Mouse (Mus musculus): ENCODE results near the gene Zfp978.
"Not testable (repeated sequence)": the region's sequence is repeated elsewhere in the genome, so short reads cannot be mapped to it uniquely, and the experiment has no call there.

GRCm38 (mm10) chr4:147346361-147347035 is 14.6 kb upstream of the Zfp978 start:
- TF ChIP-seq CTCF (conservative IDR thresholded peaks at IDR 0.05; ENCODE audit: insufficient read depth, insufficient read length, low read depth, low read length); POLR2A (IDR thresholded peaks at IDR 0.05; ENCODE audit: low read depth, low read length): not testable (repeated sequence)
